Mouse (Mus musculus): ENCODE data around the gene Atp1a1. TPM values are rescaled to one million over a fixed set of nuclear protein-coding genes. Genes with fewer than 3 reads are reported as not detected.

The Atp1a1 gene
- polyA plus RNA-seq, 1 experiment from 2014 or later, result 270 TPM

- Histone ChIP-seq H3K4me1 (replicated peaks) (peaks cover 72% of the 10 kb centered on the region), H3K9ac (no peak overlapping the region; the same call in 1 of the 2 replicates), H3K27me3 (no peaks in the 10 kb centered on the region), H3K4me2 (no peak overlapping the region), H3K9me3 (replicated peaks) (no peaks in the 10 kb centered on the region), H3K27ac (peak overlapping the region; percentile 100), H3K36me3 (peaks cover 96% of the 10 kb centered on the region), H3K4me3 (no peak overlapping the region)
- WGBS, result 80% methylated on average over 16 of the region's 16 CpGs
- ATAC-seq (replicated peaks; ENCODE audit: insufficient number of reproducible peaks, insufficient read depth, low FRiP score, low read depth), result no peak
Observed at GRCm38 (mm10) chr3:101590380-101590779, 14.1 kb downstream of the Atp1a1 start.

- H3K36me3 ChIP-seq, result peaks cover 100% of the 10 kb centered on the region
- no peak overlapping the region for H3K4me3 ChIP-seq
- peak overlapping the region; percentile 24; the same call in 1 of the 2 replicates for H3K4me2 ChIP-seq
- peak overlapping the region; percentile 25; the same call in 1 of the 2 replicates for H3K9ac ChIP-seq
- H3K27ac ChIP-seq, result peak overlapping the region; percentile 100
- 45% methylated on average over 7 of the region's 7 CpGs for WGBS
- H3K9me3 ChIP-seq (replicated peaks), result no peaks in the 10 kb centered on the region
- peak; percentile 56 for ATAC-seq (replicated peaks; ENCODE audit: insufficient number of reproducible peaks, insufficient read depth, low FRiP score, low read depth)
- no peaks in the 10 kb centered on the region for H3K27me3 ChIP-seq
- peaks cover 52% of the 10 kb centered on the region for H3K4me1 ChIP-seq (replicated peaks)
Observed at GRCm38 (mm10) chr3:101588299-101588698, 16.2 kb downstream of the Atp1a1 start.

GRCm38 (mm10) chr3:101586794-101587193 lies 17.7 kb downstream of the Atp1a1 start:
- no peaks in the 10 kb centered on the region for H3K27me3 ChIP-seq
- WGBS, result 83% methylated on average over 12 of the region's 12 CpGs

GRCm38 (mm10) chr3:101578072-101578471 lies 26.4 kb downstream of the Atp1a1 start:
- no peak for ATAC-seq (replicated peaks; ENCODE audit: insufficient number of reproducible peaks, insufficient read depth, low FRiP score, low read depth)
- 57% methylated on average over 3 of the region's 3 CpGs for WGBS
- H3K27ac ChIP-seq, result peak overlapping the region; percentile 40; the same call in 1 of the 2 replicates

More at GRCm38 (mm10) chr3:101586794-101587193, 17.7 kb downstream of the Atp1a1 start:
- no peak overlapping the region for H3K4me3 ChIP-seq
- H3K4me2 ChIP-seq, result no peak overlapping the region
- no peak for ATAC-seq (replicated peaks; ENCODE audit: insufficient number of reproducible peaks, insufficient read depth, low FRiP score, low read depth)
- H3K36me3 ChIP-seq, result peaks cover 100% of the 10 kb centered on the region
- no peak overlapping the region for H3K9ac ChIP-seq
- H3K27ac ChIP-seq, result no peak overlapping the region
- no peaks in the 10 kb centered on the region for H3K9me3 ChIP-seq (replicated peaks)
- peaks cover 38% of the 10 kb centered on the region for H3K4me1 ChIP-seq (replicated peaks)

GRCm38 (mm10) chr3:101577361-101577760 lies 27.1 kb downstream of the Atp1a1 start:
- H3K4me2 ChIP-seq, result no peak overlapping the region
- 55% methylated on average over 5 of the region's 5 CpGs for WGBS
- peaks cover 10% of the 10 kb centered on the region for H3K4me1 ChIP-seq (replicated peaks)
- no peaks in the 10 kb centered on the region for H3K27me3 ChIP-seq
- no peak overlapping the region for H3K4me3 ChIP-seq
- peak; percentile 45; the same call in 1 of the 2 replicates for ATAC-seq (replicated peaks; ENCODE audit: insufficient number of reproducible peaks, insufficient read depth, low FRiP score, low read depth)
- peak overlapping the region; percentile 40; the same call in 1 of the 2 replicates for H3K27ac ChIP-seq
- H3K36me3 ChIP-seq, result peaks cover 72% of the 10 kb centered on the region
- no peak overlapping the region for H3K9ac ChIP-seq
- no peaks in the 10 kb centered on the region for H3K9me3 ChIP-seq (replicated peaks)

More at GRCm38 (mm10) chr3:101578072-101578471, 26.4 kb downstream of the Atp1a1 start:
- Histone ChIP-seq H3K9ac (no peak overlapping the region), H3K27me3 (no peaks in the 10 kb centered on the region), H3K4me3 (no peak overlapping the region), H3K36me3 (peaks cover 79% of the 10 kb centered on the region), H3K9me3 (replicated peaks) (no peaks in the 10 kb centered on the region), H3K4me1 (replicated peaks) (peaks cover 3% of the 10 kb centered on the region), H3K4me2 (no peak overlapping the region)

- Histone ChIP-seq H3K9ac (no peak overlapping the region), H3K9me3 (replicated peaks) (no peaks in the 10 kb centered on the region), H3K27ac (peak overlapping the region; percentile 42), H3K4me1 (replicated peaks) (peaks cover 21% of the 10 kb centered on the region), H3K36me3 (peaks cover 54% of the 10 kb centered on the region), H3K27me3 (no peaks in the 10 kb centered on the region), H3K4me3 (no peak overlapping the region), H3K4me2 (no peak overlapping the region)
- 62% methylated on average over 9 of the region's 9 CpGs for WGBS
- no peak for ATAC-seq (replicated peaks; ENCODE audit: insufficient number of reproducible peaks, insufficient read depth, low FRiP score, low read depth)
Observed at GRCm38 (mm10) chr3:101575527-101576085, 28.9 kb downstream of the Atp1a1 start.

GRCm38 (mm10) chr3:101574463-101575193 lies 29.9 kb downstream of the Atp1a1 start:
- Histone ChIP-seq H3K9me3 (replicated peaks) (no peaks in the 10 kb centered on the region), H3K4me1 (replicated peaks) (peaks cover 21% of the 10 kb centered on the region), H3K27me3 (no peaks in the 10 kb centered on the region), H3K9ac (no peak overlapping the region), H3K4me3 (no peak overlapping the region), H3K36me3 (peaks cover 44% of the 10 kb centered on the region), H3K4me2 (no peak overlapping the region), H3K27ac (peak overlapping the region; percentile 42; the same call in 1 of the 2 replicates)
- ATAC-seq (replicated peaks; ENCODE audit: insufficient number of reproducible peaks, insufficient read depth, low FRiP score, low read depth), result no peak
- 73% methylated on average over 3 of the region's 3 CpGs for WGBS

GRCm38 (mm10) chr3:101572991-101573390 lies 31.5 kb downstream of the Atp1a1 start:
- peaks cover 26% of the 10 kb centered on the region for H3K4me1 ChIP-seq (replicated peaks)
- WGBS, result 60% methylated on average over 5 of the region's 5 CpGs
- H3K4me2 ChIP-seq, result no peak overlapping the region
- no peaks in the 10 kb centered on the region for H3K27me3 ChIP-seq
- no peaks in the 10 kb centered on the region for H3K9me3 ChIP-seq (replicated peaks)
- H3K4me3 ChIP-seq, result no peak overlapping the region
- ATAC-seq (replicated peaks; ENCODE audit: insufficient number of reproducible peaks, insufficient read depth, low FRiP score, low read depth), result no peak
- H3K27ac ChIP-seq, result peak overlapping the region; percentile 64
- H3K36me3 ChIP-seq, result peaks cover 28% of the 10 kb centered on the region
- H3K9ac ChIP-seq, result no peak overlapping the region

GRCm38 (mm10) chr3:101572174-101572626 lies 32.3 kb downstream of the Atp1a1 start:
- peak overlapping the region; percentile 64 for H3K27ac ChIP-seq
- H3K9me3 ChIP-seq (replicated peaks), result no peaks in the 10 kb centered on the region
- ATAC-seq (replicated peaks; ENCODE audit: insufficient number of reproducible peaks, insufficient read depth, low FRiP score, low read depth), result no peak
- peaks cover 26% of the 10 kb centered on the region for H3K4me1 ChIP-seq (replicated peaks)
- H3K4me3 ChIP-seq, result no peak overlapping the region
- H3K36me3 ChIP-seq, result peaks cover 20% of the 10 kb centered on the region
- no peaks in the 10 kb centered on the region for H3K27me3 ChIP-seq
- H3K9ac ChIP-seq, result 0 out of 2 replicates have a peak overlapping the region, but pooled peaks have one; percentile 6
- no peak overlapping the region for H3K4me2 ChIP-seq
- WGBS, result 60% methylated on average over 7 of the region's 7 CpGs

- 66% methylated on average over 8 of the region's 8 CpGs for WGBS
- Histone ChIP-seq H3K4me2 (no peak overlapping the region), H3K4me3 (no peak overlapping the region), H3K9ac (no peak overlapping the region), H3K27ac (peak overlapping the region; percentile 64), H3K27me3 (no peaks in the 10 kb centered on the region), H3K36me3 (peaks cover 14% of the 10 kb centered on the region), H3K4me1 (replicated peaks) (peaks cover 26% of the 10 kb centered on the region), H3K9me3 (replicated peaks) (no peaks in the 10 kb centered on the region)
- no peak for ATAC-seq (replicated peaks; ENCODE audit: insufficient number of reproducible peaks, insufficient read depth, low FRiP score, low read depth)
Observed at GRCm38 (mm10) chr3:101571515-101572130, 32.9 kb downstream of the Atp1a1 start.
